Mouse (Mus musculus): ENCODE data around the gene Tsga10ip. TPM values are rescaled to one million over a fixed set of nuclear protein-coding genes. Genes with fewer than 3 reads are reported as not detected.

The Tsga10ip gene
- polyA plus RNA-seq, 1 experiment from 2014 or later = not detected

- peak overlapping the region; percentile 86 for H3K27ac ChIP-seq
- H3K9ac ChIP-seq = peak overlapping the region; percentile 96
- peak; percentile 42 for DNase-seq
Observed at GRCm38 (mm10) chr19:5388011-5388441, 14.3 kb downstream of the Tsga10ip start.

DNA sequence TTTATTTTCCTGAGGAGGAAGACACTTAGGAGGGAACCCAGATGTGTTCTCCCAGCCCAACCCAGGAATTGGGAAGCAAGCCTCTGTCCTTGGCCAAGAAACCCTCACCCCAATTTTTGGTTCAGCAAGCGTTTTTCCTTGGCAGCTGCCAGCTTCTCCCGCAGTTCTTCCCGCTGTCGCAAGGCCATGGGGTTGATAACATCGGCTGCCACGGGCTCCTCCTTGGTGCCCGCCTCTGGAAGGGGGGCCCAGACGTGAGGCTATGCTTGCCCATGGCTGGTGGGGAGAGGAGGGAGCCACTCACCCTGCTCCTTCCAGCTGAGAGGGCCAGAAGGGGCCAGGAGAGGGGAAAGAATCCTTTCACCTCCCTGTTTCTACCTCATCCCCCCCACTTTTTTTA lies 17.6 kb downstream of the Tsga10ip start:
- Histone ChIP-seq H3K4me2 (no peak overlapping the region), H3K4me3 (replicated peaks) (no peak overlapping the region), H3K27me3 (no peaks in the 10 kb centered on the region), H3K4me1 (replicated peaks) (peaks cover 35% of the 10 kb centered on the region), H3K36me3 (peaks cover 70% of the 10 kb centered on the region), H3K27ac (no peak overlapping the region), H3K9me3 (replicated peaks) (no peaks in the 10 kb centered on the region), H3K9ac (no peak overlapping the region)
- 81% methylated on average over 8 of the region's 8 CpGs for WGBS (ENCODE audit: insufficient replicate concordance)
- DNase-seq (no peak), ATAC-seq (ENCODE audit: low read depth) (no peak)

More at GRCm38 (mm10) chr19:5388011-5388441, 14.3 kb downstream of the Tsga10ip start:
- Histone ChIP-seq H3K4me2 (peak overlapping the region; percentile 91), H3K4me3 (replicated peaks) (peak overlapping the region; percentile 100), H3K27me3 (no peaks in the 10 kb centered on the region), H3K9me3 (replicated peaks) (no peaks in the 10 kb centered on the region), H3K4me1 (replicated peaks) (peaks cover 50% of the 10 kb centered on the region), H3K36me3 (peaks cover 36% of the 10 kb centered on the region)
- WGBS (ENCODE audit: insufficient replicate concordance) = under 1% methylated on average over 43 of the region's 43 CpGs
- peak; percentile 43 for ATAC-seq (ENCODE audit: low read depth)

- Histone ChIP-seq H3K27ac (no peak overlapping the region), H3K4me2 (no peak overlapping the region), H3K9ac (no peak overlapping the region), H3K4me3 (replicated peaks) (no peak overlapping the region), H3K36me3 (peaks cover 83% of the 10 kb centered on the region), H3K27me3 (no peaks in the 10 kb centered on the region), H3K9me3 (replicated peaks) (no peaks in the 10 kb centered on the region), H3K4me1 (replicated peaks) (peaks cover 26% of the 10 kb centered on the region)
- DNase-seq (no peak), ATAC-seq (ENCODE audit: low read depth) (no peak)
- WGBS (ENCODE audit: insufficient replicate concordance) = 89% methylated on average over 12 of the region's 12 CpGs
Observed at GRCm38 (mm10) chr19:5383326-5383725, 19.0 kb downstream of the Tsga10ip start.

DNA sequence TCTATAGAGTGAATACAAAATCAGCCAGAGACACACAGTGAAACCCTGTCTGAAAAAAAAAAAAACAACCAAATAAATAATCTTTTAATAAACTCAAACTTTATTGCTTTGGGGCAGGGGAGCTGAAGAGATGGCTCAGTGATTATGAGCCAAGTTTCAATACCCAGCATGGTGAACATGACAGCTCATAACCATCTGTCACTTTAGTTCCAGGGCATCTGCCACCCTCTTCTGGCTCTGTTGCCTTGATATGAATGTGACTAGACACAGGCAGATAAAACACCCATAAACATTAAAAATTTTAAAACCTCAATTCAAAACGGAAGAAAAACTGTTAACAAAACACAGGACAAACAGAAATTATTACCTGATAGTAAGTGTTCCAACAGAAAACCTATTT lies 24.9 kb downstream of the Tsga10ip start:
- WGBS (ENCODE audit: insufficient replicate concordance) = 68% methylated on average over 1 of the region's 1 CpGs
- peaks cover 63% of the 10 kb centered on the region for H3K36me3 ChIP-seq
- ATAC-seq (ENCODE audit: low read depth) = no peak

DNA sequence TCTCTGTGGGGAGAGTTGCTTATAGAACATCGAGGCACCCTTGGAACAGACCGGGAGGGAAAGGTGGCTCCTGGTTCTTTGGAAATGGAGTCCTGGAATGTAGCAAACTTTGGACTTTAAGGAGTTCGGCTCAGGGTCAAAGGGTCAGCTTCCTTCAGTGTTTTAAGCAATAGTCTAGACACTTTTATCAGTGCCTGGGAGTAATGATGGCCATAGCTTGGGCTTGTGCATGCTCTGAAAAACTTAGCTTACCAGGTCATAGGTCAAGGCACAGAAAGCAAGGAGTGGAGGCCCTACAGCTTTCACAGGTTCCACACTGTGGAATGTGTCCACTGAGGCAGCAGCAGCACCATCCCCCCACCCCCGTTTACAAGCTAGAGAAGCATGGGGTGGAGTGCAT lies 27.6 kb downstream of the Tsga10ip start:
- ATAC-seq (ENCODE audit: low read depth) (no peak), DNase-seq (no peak)
- Histone ChIP-seq H3K4me1 (replicated peaks) (no peaks in the 10 kb centered on the region; the same call in 1 of the 2 replicates), H3K27ac (no peak overlapping the region), H3K36me3 (peaks cover 60% of the 10 kb centered on the region), H3K9ac (no peak overlapping the region), H3K4me3 (replicated peaks) (no peak overlapping the region), H3K27me3 (no peaks in the 10 kb centered on the region), H3K4me2 (no peak overlapping the region), H3K9me3 (replicated peaks) (no peaks in the 10 kb centered on the region)
- WGBS (ENCODE audit: insufficient replicate concordance) = 60% methylated on average over 4 of the region's 4 CpGs

More for the DNA sequence above, 24.9 kb downstream of the Tsga10ip start:
- H3K27ac ChIP-seq = no peak overlapping the region
- H3K4me2 ChIP-seq = no peak overlapping the region
- no peak overlapping the region for H3K9ac ChIP-seq
- no peaks in the 10 kb centered on the region; the same call in 1 of the 2 replicates for H3K4me1 ChIP-seq (replicated peaks)
- DNase-seq = no peak
- H3K4me3 ChIP-seq (replicated peaks) = no peak overlapping the region
- no peaks in the 10 kb centered on the region for H3K27me3 ChIP-seq
- no peaks in the 10 kb centered on the region for H3K9me3 ChIP-seq (replicated peaks)

DNA sequence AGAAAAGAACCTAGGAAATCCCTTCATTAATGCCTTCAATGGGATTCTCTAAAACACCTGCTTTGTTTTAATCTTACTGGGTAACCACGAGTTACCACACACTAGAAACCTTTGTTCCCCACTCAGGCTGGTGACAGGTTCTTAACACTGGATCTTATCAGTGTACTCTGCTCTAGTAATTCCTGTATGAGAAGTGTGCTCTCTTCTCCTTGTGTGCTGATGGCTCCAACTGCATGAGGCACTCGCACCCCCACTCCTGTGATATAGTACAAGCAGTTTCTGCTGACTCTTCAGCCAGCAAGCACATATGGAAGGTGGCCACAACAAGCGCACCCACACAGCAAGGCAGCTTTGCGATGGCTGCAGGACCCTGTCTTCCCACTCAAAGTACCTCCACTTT lies 28.1 kb downstream of the Tsga10ip start:
- Histone ChIP-seq H3K9me3 (replicated peaks) (no peaks in the 10 kb centered on the region), H3K4me1 (replicated peaks) (no peaks in the 10 kb centered on the region; the same call in 1 of the 2 replicates), H3K4me2 (no peak overlapping the region), H3K4me3 (replicated peaks) (no peak overlapping the region), H3K9ac (no peak overlapping the region), H3K36me3 (peaks cover 60% of the 10 kb centered on the region), H3K27me3 (no peaks in the 10 kb centered on the region), H3K27ac (no peak overlapping the region)
- ATAC-seq (ENCODE audit: low read depth) = no peak
- DNase-seq = no peak
- 72% methylated on average over 4 of the region's 4 CpGs for WGBS (ENCODE audit: insufficient replicate concordance)

DNA sequence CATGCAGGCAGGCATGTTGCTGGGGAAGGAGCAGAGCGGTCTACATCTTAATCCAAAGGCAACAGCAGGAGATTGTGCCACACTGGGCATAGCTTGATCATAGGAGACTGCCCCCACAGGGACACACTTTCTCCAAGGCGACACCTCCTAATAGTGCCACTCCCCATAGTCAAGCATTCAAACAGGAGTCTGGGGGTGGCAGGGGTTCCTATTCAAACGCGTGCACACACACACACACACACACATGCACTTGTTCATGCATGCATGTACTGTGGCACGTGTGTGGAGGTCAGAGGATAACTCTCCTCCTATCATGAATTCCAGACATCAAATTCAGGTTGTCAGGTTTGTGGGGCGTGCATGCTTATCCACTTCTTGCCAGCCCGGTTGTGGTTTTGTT lies 29.6 kb downstream of the Tsga10ip start:
- Histone ChIP-seq H3K27ac (no peak overlapping the region), H3K9ac (no peak overlapping the region), H3K4me1 (replicated peaks) (peaks cover 12% of the 10 kb centered on the region), H3K9me3 (replicated peaks) (no peaks in the 10 kb centered on the region), H3K36me3 (peaks cover 60% of the 10 kb centered on the region), H3K4me3 (replicated peaks) (no peak overlapping the region), H3K27me3 (no peaks in the 10 kb centered on the region), H3K4me2 (no peak overlapping the region)
- DNase-seq = no peak
- 81% methylated on average over 7 of the region's 7 CpGs for WGBS (ENCODE audit: insufficient replicate concordance)
- ATAC-seq (ENCODE audit: low read depth) = no peak

DNA sequence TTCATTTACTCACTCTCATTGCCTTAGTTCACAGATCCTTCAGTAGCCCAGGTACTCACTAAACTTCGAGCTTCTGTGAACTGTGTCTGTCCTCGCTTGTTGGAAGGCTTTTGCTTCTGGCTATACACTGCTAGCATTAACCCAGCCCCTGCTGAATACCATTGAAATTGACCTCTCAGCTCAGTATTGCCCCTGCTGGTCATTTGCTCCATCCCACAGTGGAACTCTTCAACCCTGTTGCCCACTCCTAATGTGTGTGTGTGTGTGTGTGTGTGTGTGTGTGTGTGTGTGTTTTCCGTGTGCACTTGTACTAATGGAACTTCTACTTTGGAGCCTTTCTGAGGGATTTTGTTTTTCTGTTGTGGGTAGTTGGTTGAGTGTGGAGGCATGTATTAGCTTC lies 31.4 kb downstream of the Tsga10ip start:
- Histone ChIP-seq H3K27ac (no peak overlapping the region), H3K36me3 (peaks cover 50% of the 10 kb centered on the region), H3K4me3 (replicated peaks) (no peak overlapping the region), H3K9me3 (replicated peaks) (no peaks in the 10 kb centered on the region), H3K4me2 (no peak overlapping the region), H3K4me1 (replicated peaks) (peaks cover 18% of the 10 kb centered on the region), H3K27me3 (no peaks in the 10 kb centered on the region), H3K9ac (no peak overlapping the region)
- 78% methylated on average over 3 of the region's 3 CpGs for WGBS (ENCODE audit: insufficient replicate concordance)
- DNase-seq (no peak), ATAC-seq (ENCODE audit: low read depth) (no peak)

DNA sequence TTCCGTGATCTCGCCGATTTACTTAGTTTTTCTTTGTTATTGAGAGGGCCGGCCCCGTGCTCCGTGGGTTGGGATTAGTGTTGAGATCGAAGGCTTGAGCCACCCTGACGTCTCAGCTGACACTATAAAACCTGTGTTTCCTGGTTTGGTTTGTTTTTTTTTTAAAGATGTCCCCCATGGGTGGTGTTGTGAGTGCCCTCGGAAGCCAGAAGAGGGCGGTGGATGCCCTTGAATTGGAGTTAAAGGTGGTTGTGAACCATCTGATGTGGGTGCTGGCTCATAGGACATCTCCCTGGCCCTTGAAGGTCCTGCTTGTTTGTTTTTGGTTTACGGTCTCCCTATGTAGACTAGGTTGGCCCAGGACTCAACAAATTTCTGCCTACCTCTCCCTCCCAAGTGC lies 34.9 kb downstream of the Tsga10ip start:
- DNase-seq (no peak), ATAC-seq (ENCODE audit: low read depth) (no peak)
- Histone ChIP-seq H3K27me3 (no peaks in the 10 kb centered on the region), H3K4me2 (peak overlapping the region; percentile 90), H3K4me3 (replicated peaks) (peak overlapping the region; percentile 98), H3K27ac (peak overlapping the region; percentile 91), H3K9me3 (replicated peaks) (no peaks in the 10 kb centered on the region), H3K9ac (peak overlapping the region; percentile 95), H3K4me1 (replicated peaks) (peaks cover 38% of the 10 kb centered on the region), H3K36me3 (peaks cover 67% of the 10 kb centered on the region)
- WGBS (ENCODE audit: insufficient replicate concordance) = 7% methylated on average over 11 of the region's 11 CpGs

GRCm38 (mm10) chr19:5367053-5367359 lies 35.3 kb downstream of the Tsga10ip start, which contains the start of gene Banf1:
Banf1 (minus strand) TSS chr19:5367168.
- no peaks in the 10 kb centered on the region for H3K9me3 ChIP-seq (replicated peaks)
- no peaks in the 10 kb centered on the region for H3K27me3 ChIP-seq
- peak within 1 kb of the TSS; percentile 90 for H3K4me2 ChIP-seq
- peak within 1 kb of the TSS; percentile 91 for H3K27ac ChIP-seq
- ATAC-seq (ENCODE audit: low read depth) (peak; percentile 18; the same call in 1 of the 2 replicates), DNase-seq (no peak)
- peak within 1 kb of the TSS; percentile 98 for H3K4me3 ChIP-seq (replicated peaks)
- H3K4me1 ChIP-seq (replicated peaks) = peaks cover 38% of the 10 kb centered on the region
- peak within 1 kb of the TSS; percentile 95 for H3K9ac ChIP-seq
- WGBS (ENCODE audit: insufficient replicate concordance) = under 1% methylated on average over 33 of the region's 33 CpGs
- H3K36me3 ChIP-seq = peaks cover 63% of the 10 kb centered on the region

DNA sequence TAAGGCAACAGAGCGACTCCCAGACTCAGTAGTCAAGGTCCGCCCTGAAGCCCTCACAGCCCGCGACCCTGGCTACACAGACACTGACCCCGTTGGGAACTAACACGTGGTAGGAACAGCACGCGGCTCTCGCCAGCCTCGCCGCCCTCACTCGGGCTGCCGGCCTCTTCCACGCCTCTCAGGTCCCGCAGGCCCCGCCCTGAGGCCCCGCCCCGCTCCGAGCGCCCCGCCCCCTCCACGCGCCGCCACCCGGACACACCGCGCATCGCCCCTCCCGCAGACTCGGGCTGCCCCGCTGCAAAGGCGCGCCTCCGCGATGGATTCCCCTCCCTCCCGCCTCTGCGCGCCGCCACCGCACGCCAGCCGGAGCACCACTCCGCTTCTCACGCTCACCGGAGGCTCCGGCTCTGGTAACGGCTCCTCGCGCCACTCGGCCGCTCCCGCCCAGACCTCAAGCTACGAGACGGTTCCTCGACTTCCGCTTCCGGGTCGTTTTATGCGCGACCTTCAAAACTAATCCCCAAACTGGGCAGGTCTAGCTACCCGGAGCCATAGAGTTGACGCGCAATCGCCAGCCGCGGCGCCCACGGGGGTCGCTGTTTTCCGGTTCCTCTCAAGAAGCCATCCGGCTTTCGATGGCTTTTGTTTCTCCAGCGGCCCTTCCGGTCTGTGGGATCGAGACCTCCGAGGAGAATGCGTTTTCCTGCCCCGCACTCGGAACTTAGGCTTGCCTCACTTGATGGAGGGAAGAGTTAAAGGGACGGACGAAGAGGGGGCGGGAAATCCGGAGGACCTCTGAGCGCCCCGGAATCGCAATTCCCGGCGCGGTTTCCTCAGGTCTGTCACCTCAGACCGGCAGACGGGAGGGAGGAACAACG lies 35.9 kb downstream of the Tsga10ip start, which contains the start of gene Eif1ad:
Eif1ad (plus strand) TSS at position 567 of the 878 bp plus-strand sequence.
- peak within 1 kb of the TSS; percentile 90 for H3K4me2 ChIP-seq
- H3K27me3 ChIP-seq = no peaks in the 10 kb centered on the region
- H3K36me3 ChIP-seq = peaks cover 57% of the 10 kb centered on the region
- under 1% methylated on average over 84 of the region's 92 CpGs for WGBS (ENCODE audit: insufficient replicate concordance)
- DNase-seq (peak; percentile 88), ATAC-seq (ENCODE audit: low read depth) (peak; percentile 93)
- peak within 1 kb of the TSS; percentile 95 for H3K9ac ChIP-seq
- peak within 1 kb of the TSS; percentile 91 for H3K27ac ChIP-seq
- peak within 1 kb of the TSS; percentile 98 for H3K4me3 ChIP-seq (replicated peaks)
- peaks cover 38% of the 10 kb centered on the region for H3K4me1 ChIP-seq (replicated peaks)
- no peaks in the 10 kb centered on the region for H3K9me3 ChIP-seq (replicated peaks)
